Comparison of ENCODE assay signal across 9 mouse cellular contexts in the genomic region with DNA sequence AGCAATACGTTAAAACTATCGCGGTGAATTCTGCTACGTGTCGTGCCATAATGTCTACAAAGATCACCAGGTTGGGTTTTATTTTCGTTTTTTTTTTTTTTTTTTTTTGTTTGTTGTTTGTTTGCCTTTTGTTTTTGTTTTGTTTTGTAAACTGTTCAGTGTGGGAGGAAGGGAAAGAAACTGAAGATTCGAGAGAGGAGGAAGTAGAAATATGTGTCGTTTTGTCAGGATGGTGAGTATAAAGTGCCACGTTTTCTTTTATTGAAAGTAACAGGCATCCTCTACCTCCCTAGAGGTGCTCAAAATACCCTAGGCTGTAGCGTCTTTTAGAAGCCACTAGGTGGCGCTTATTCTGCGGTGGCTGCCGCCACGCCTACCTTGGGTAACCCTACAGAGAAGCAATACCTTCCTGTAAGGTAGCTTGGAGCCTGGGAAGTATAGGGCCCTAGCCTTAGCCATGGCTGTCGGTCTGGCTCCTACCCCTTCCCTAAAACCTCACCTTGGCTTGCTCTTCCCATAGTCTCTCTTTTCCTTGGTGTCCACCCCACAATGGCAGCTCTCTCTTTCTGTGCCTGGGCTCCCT.
A peak's percentile ranks its signal among the peaks of the same experiment; 100 is the strongest.
DNase-seq lines count a peak whose midpoint lies in the region; ATAC-seq and TF ChIP-seq lines count a peak whose summit lies in the region.
"Had no signal": no experiment of that assay in that cellular context is flagged by ENCODE, and none has a peak within 500 bp of the region (broad histone marks: within the 10 kb centered on the region; RNA-seq: fewer than 3 reads in every experiment).

No protein-coding gene starts in this region.

- no peak overlapping the region for H3K4me2 ChIP-seq in embryonic facial prominence, embryonic 15.5 days (replicated peaks)
- H3K4me2 ChIP-seq in stomach, embryonic 16.5 days (ENCODE audit: low read depth, low read length), result no peak overlapping the region
- H3K4me2 ChIP-seq: limb, embryonic 15.5 days had no signal

- TF ChIP-seq POLR2A in thymus, adult 2 months (IDR thresholded peaks at IDR 0.05; ENCODE audit: control insufficient read depth, extremely low read depth, insufficient read depth, low read length, poor library complexity), result no peak

- H3K27ac ChIP-seq in gastrocnemius, adult 2 months, result no peak overlapping the region
- no peak overlapping the region for H3K27ac ChIP-seq in thymus, adult 2 months (ENCODE audit: control insufficient read depth, insufficient read depth, low read length)
- H3K27ac ChIP-seq in embryonic facial prominence, embryonic 15.5 days (replicated peaks), result no peak overlapping the region
- no peak overlapping the region for H3K27ac ChIP-seq in stomach, embryonic 16.5 days (ENCODE audit: low read length)
- H3K27ac ChIP-seq: limb, embryonic 15.5 days had no signal

- no peak overlapping the region for H3K9ac ChIP-seq in embryonic facial prominence, embryonic 15.5 days
- H3K9ac ChIP-seq in stomach, embryonic 16.5 days (ENCODE audit: low read length), result no peak overlapping the region
- H3K9ac ChIP-seq: limb, embryonic 15.5 days had no signal

- ATAC-seq in embryonic facial prominence, embryonic 15.5 days (ENCODE audit: insufficient number of reproducible peaks, low FRiP score, low TSS enrichment, low read depth), result 0 out of 2 replicates have a peak, but pooled peaks have one; percentile 65
- ATAC-seq in stomach, embryonic 16.5 days (ENCODE audit: insufficient read depth, low FRiP score), result 0 out of 2 replicates have a peak, but pooled peaks have one; percentile 28

- no peaks in the 10 kb centered on the region for H3K9me3 ChIP-seq in embryonic facial prominence, embryonic 15.5 days (replicated peaks)
- H3K9me3 ChIP-seq in stomach, embryonic 16.5 days (replicated peaks; ENCODE audit: control insufficient read depth, low read length), result no peaks in the 10 kb centered on the region
- H3K9me3 ChIP-seq: limb, embryonic 15.5 days had no signal

- H3K36me3 ChIP-seq in thymus, adult 2 months (ENCODE audit: control insufficient read depth, insufficient read depth, low read length), result no peaks in the 10 kb centered on the region
- H3K36me3 ChIP-seq in embryonic facial prominence, embryonic 15.5 days, result no peaks in the 10 kb centered on the region
- H3K36me3 ChIP-seq in stomach, embryonic 16.5 days (ENCODE audit: control insufficient read depth, insufficient read depth, low read length), result no peaks in the 10 kb centered on the region
- H3K36me3 ChIP-seq: limb, embryonic 15.5 days had no signal

- WGBS in thymus, adult 2 months, result 21% methylated on average over 15 of the region's 15 CpGs
- WGBS in embryonic facial prominence, embryonic 15.5 days, result 37% methylated on average over 15 of the region's 15 CpGs
- WGBS in stomach, embryonic 16.5 days, result 32% methylated on average over 15 of the region's 15 CpGs

- no peak for DNase-seq in gastrocnemius, adult 2 months
- no peak for DNase-seq in gastrocnemius, adult 18-20 months (ENCODE audit: low spot score)
- DNase-seq in thymus, adult 2 months, result no peak
- DNase-seq in thymus, postnatal 25 days, result no peak
- DNase-seq in left cerebral cortex, adult 8-10 months (ENCODE audit: low spot score in 2 of 2), result no peak
- no peak for DNase-seq in urinary bladder, postnatal 10 days (ENCODE audit: low spot score)

- H3K4me3 ChIP-seq in gastrocnemius, adult 2 months, result no peak overlapping the region
- H3K4me3 ChIP-seq in thymus, adult 2 months (ENCODE audit: control insufficient read depth, insufficient read depth, low read length), result no peak overlapping the region
- H3K4me3 ChIP-seq in embryonic facial prominence, embryonic 15.5 days (replicated peaks), result no peak overlapping the region
- no peak overlapping the region for H3K4me3 ChIP-seq in stomach, embryonic 16.5 days (replicated peaks; ENCODE audit: low read length)
- H3K4me3 ChIP-seq: limb, embryonic 15.5 days had no signal

- H3K27me3 ChIP-seq in thymus, adult 2 months (ENCODE audit: control insufficient read depth, insufficient read depth, low read length), result no peaks in the 10 kb centered on the region
- H3K27me3 ChIP-seq in embryonic facial prominence, embryonic 15.5 days, result no peaks in the 10 kb centered on the region
- H3K27me3 ChIP-seq in stomach, embryonic 16.5 days (ENCODE audit: control insufficient read depth, insufficient read depth, low read length), result no peaks in the 10 kb centered on the region
- H3K27me3 ChIP-seq: limb, embryonic 15.5 days had no signal

- peak; percentile 70 for TF ChIP-seq CTCF in gastrocnemius, adult 2 months (IDR thresholded peaks at IDR 0.05)
- TF ChIP-seq CTCF in thymus, adult 2 months (IDR thresholded peaks at IDR 0.05; ENCODE audit: borderline replicate concordance, control insufficient read depth, extremely low read depth, insufficient read depth, low read length, poor library complexity), result 0 out of 2 replicates have a peak, but pooled peaks have one; percentile 27

- H3K4me1 ChIP-seq in thymus, adult 2 months (replicated peaks; ENCODE audit: control insufficient read depth, insufficient read depth, low read length), result no peaks in the 10 kb centered on the region
- no peaks in the 10 kb centered on the region for H3K4me1 ChIP-seq in embryonic facial prominence, embryonic 15.5 days
- H3K4me1 ChIP-seq in stomach, embryonic 16.5 days (ENCODE audit: control insufficient read depth, insufficient read depth, low read length), result no peaks in the 10 kb centered on the region

- intact Hi-C loops in gastrocnemius, adult 2 months (cut with DNase I), result loop anchor here (5.0 kb wide), 1 partner anchor 40 kb away; no protein-coding TSS in a partner anchor
